Mouse (Mus musculus) gastrocnemius, postnatal 14 days (tissue): ENCODE data around the gene Ces1b. TPM values are rescaled to one million over a fixed set of nuclear protein-coding genes. Genes with fewer than 3 reads are reported as not detected.

Source experiments
- DNase-seq: peaks from one replicate; pipeline ENCODE4 v3.0.0; 2021; ENCODE audit warnings: mixed read lengths
- intact Hi-C: fragments of 180-260 bp; cut with DNase I; formaldehyde crosslinking; loops from one replicate; pipeline ENCODE4 v1.15.1; 2025; ENCODE audit warnings: low total_unique reads
- long read RNA-seq, 2 experiments: library from polyadenylated mRNA; stranded (forward); transcript quantifications; one replicate each; pipeline ENCODE4 v2.0.0; 2021
- total RNA-seq, 2 experiments: library from RNA; stranded (reverse); gene quantifications; 2 replicates each; pipeline ENCODE4 v1.2.3; 2021

Ces1b gene
- total RNA-seq = not detected
- long read RNA-seq, experiment 1 = 0 reads
- long read RNA-seq, experiment 2 = 0 reads

- intact Hi-C loops = no loop called here
- DNase-seq = no peak
Observed at GRCm38 (mm10) chr8:93079887-93080286, at the start of gene Ces1b. Ces1b (minus strand) TSS chr8:93080017.

- no peak for DNase-seq
- intact Hi-C loops = no loop called here
Observed at GRCm38 (mm10) chr8:93126476-93126875, 46.7 kb upstream of the Ces1b start.

GRCm38 (mm10) chr8:93122005-93122404 lies 42.2 kb upstream of the Ces1b start:
- DNase-seq = no peak
- intact Hi-C loops = no loop called here

- intact Hi-C loops = loop anchor here (5.0 to 10.0 kb wide), 2 partner anchors 38 to 81 kb away; no protein-coding TSS in a partner anchor
- DNase-seq = no peak
Observed at GRCm38 (mm10) chr8:93095376-93095775, 15.6 kb upstream of the Ces1b start.

- intact Hi-C loops = loop anchor here (10.0 kb wide), 1 partner anchor 77 kb away; no protein-coding TSS in a partner anchor
- no peak for DNase-seq
Observed at GRCm38 (mm10) chr8:93091324-93091723, 11.5 kb upstream of the Ces1b start.

- intact Hi-C loops = no loop called here
- no peak for DNase-seq
Observed at GRCm38 (mm10) chr8:93088686-93089122, 8.9 kb upstream of the Ces1b start.

GRCm38 (mm10) chr8:93088193-93088592 lies 8.4 kb upstream of the Ces1b start:
- intact Hi-C loops = no loop called here
- no peak for DNase-seq

GRCm38 (mm10) chr8:93075251-93075650 lies 4.6 kb downstream of the Ces1b start:
- no peak for DNase-seq
- intact Hi-C loops = no loop called here

GRCm38 (mm10) chr8:93063416-93064117 lies 16.2 kb downstream of the Ces1b start:
- intact Hi-C loops = no loop called here
- no peak for DNase-seq

- intact Hi-C loops = loop anchor here (5.0 kb wide), 1 partner anchor 38 kb away; no protein-coding TSS in a partner anchor
- DNase-seq = peak; percentile 24
Observed at GRCm38 (mm10) chr8:93059185-93059584, 20.6 kb downstream of the Ces1b start.

GRCm38 (mm10) chr8:93055238-93055637 lies 24.6 kb downstream of the Ces1b start:
- intact Hi-C loops = loop anchor here (5.0 kb wide), 1 partner anchor 42 kb away; no protein-coding TSS in a partner anchor
- DNase-seq = no peak

GRCm38 (mm10) chr8:93048510-93049416 lies 31.1 kb downstream of the Ces1b start:
- DNase-seq = no peak
- intact Hi-C loops = no loop called here

GRCm38 (mm10) chr8:93048092-93048491 lies 31.7 kb downstream of the Ces1b start, which contains the start of gene Ces1a:
Ces1a (minus strand) TSS chr8:93048192.
- intact Hi-C loops = no loop called here

GRCm38 (mm10) chr8:93043083-93043482 lies 36.7 kb downstream of the Ces1b start:
- intact Hi-C loops = no loop called here
- no peak for DNase-seq

More at GRCm38 (mm10) chr8:93048092-93048491, 31.7 kb downstream of the Ces1b start, which contains the start of gene Ces1a:
- DNase-seq = no peak

- peak; percentile 7 for DNase-seq
- intact Hi-C loops = no loop called here
Observed at GRCm38 (mm10) chr8:93040776-93041567, 38.8 kb downstream of the Ces1b start.

GRCm38 (mm10) chr8:93040256-93040655 lies 39.6 kb downstream of the Ces1b start:
- no peak for DNase-seq
- intact Hi-C loops = no loop called here

GRCm38 (mm10) chr8:93038831-93039230 lies 41.0 kb downstream of the Ces1b start:
- DNase-seq = no peak
- intact Hi-C loops = no loop called here

GRCm38 (mm10) chr8:93030664-93031063 lies 49.2 kb downstream of the Ces1b start:
- intact Hi-C loops = no loop called here
- no peak for DNase-seq

GRCm38 (mm10) chr8:93021738-93022137 lies 58.1 kb downstream of the Ces1b start:
- no peak for DNase-seq
- intact Hi-C loops = no loop called here
